Mouse (Mus musculus): ENCODE results near the gene Ap5z1. TPM values are rescaled to one million over a fixed set of nuclear protein-coding genes. Genes with fewer than 3 reads are reported as not detected.
A peak's percentile ranks its signal among the peaks of the same experiment; 100 is the strongest.

Ap5z1 gene
- polyA plus RNA-seq, 1 experiment: 6.6 TPM

- H3ac ChIP-seq (ENCODE audit: control insufficient read depth, insufficient read length, low read depth): no peak overlapping the region
- no peaks in the 10 kb centered on the region for H3K79me3 ChIP-seq (ENCODE audit: low read depth)
- no peaks in the 10 kb centered on the region for H3K27me3 ChIP-seq (ENCODE audit: control insufficient read depth, insufficient read depth, insufficient read length)
- no peak overlapping the region for H3K4me3 ChIP-seq (ENCODE audit: insufficient read depth, poor library complexity, severe bottlenecking)
- no peaks in the 10 kb centered on the region for H3K36me3 ChIP-seq (ENCODE audit: control insufficient read depth, insufficient read depth)
- TF ChIP-seq CTCF (IDR thresholded peaks at IDR 0.05; ENCODE audit: control insufficient read depth, insufficient read depth, insufficient read length): peak; percentile 83
- TF ChIP-seq USF1 (IDR thresholded peaks at IDR 0.05; ENCODE audit: low read depth): peak; percentile 56
- no peak for TF ChIP-seq MYOG (IDR thresholded peaks at IDR 0.05; ENCODE audit: control insufficient read depth, extremely low read depth, insufficient read length)
- H3K79me2 ChIP-seq (ENCODE audit: control insufficient read depth, insufficient read depth): no peaks in the 10 kb centered on the region
These were observed 38.7 kb downstream of the Ap5z1 start for GRCm38 (mm10) chr5:142502414-142502813.

GRCm38 (mm10) chr5:142504175-142504574, 40.4 kb downstream of the Ap5z1 start:
- H3K4me3 ChIP-seq (ENCODE audit: insufficient read depth, poor library complexity, severe bottlenecking): no peak overlapping the region
- no peaks in the 10 kb centered on the region for H3K79me2 ChIP-seq (ENCODE audit: control insufficient read depth, insufficient read depth)
- TF ChIP-seq USF1 (IDR thresholded peaks at IDR 0.05; ENCODE audit: low read depth) (no peak), MAX (IDR thresholded peaks at IDR 0.05) (no peak), CEBPB (IDR thresholded peaks at IDR 0.05; ENCODE audit: low read depth) (no peak), CTCF (IDR thresholded peaks at IDR 0.05; ENCODE audit: control insufficient read depth, insufficient read depth, insufficient read length) (no peak), MYOD1 (IDR thresholded peaks at IDR 0.05; ENCODE audit: control insufficient read depth, insufficient read length, low read depth) (no peak), FOSL1 (IDR thresholded peaks at IDR 0.05; ENCODE audit: insufficient read depth, low read length, poor library complexity, severe bottlenecking) (no peak), MYOG (IDR thresholded peaks at IDR 0.05; ENCODE audit: control insufficient read depth, extremely low read depth, insufficient read length) (no peak)
- no peaks in the 10 kb centered on the region for H3K79me3 ChIP-seq (ENCODE audit: low read depth)
- H3K36me3 ChIP-seq (ENCODE audit: control insufficient read depth, insufficient read depth): no peaks in the 10 kb centered on the region
- H3ac ChIP-seq (ENCODE audit: control insufficient read depth, insufficient read length, low read depth): no peak overlapping the region
- H3K27me3 ChIP-seq (ENCODE audit: control insufficient read depth, insufficient read depth, insufficient read length): no peaks in the 10 kb centered on the region

- H3K79me3 ChIP-seq (ENCODE audit: low read depth): no peaks in the 10 kb centered on the region
- H3K79me2 ChIP-seq (ENCODE audit: control insufficient read depth, insufficient read depth): no peaks in the 10 kb centered on the region
- H3K36me3 ChIP-seq (ENCODE audit: control insufficient read depth, insufficient read depth): no peaks in the 10 kb centered on the region
- peak; percentile 28 for TF ChIP-seq CTCF (IDR thresholded peaks at IDR 0.05; ENCODE audit: control insufficient read depth, insufficient read depth, insufficient read length)
- TF ChIP-seq MAX (IDR thresholded peaks at IDR 0.05): no peak
- TF ChIP-seq FOSL1 (IDR thresholded peaks at IDR 0.05; ENCODE audit: insufficient read depth, low read length, poor library complexity, severe bottlenecking): no peak
- no peak for TF ChIP-seq MYOD1 (IDR thresholded peaks at IDR 0.05; ENCODE audit: control insufficient read depth, insufficient read length, low read depth)
- TF ChIP-seq USF1 (IDR thresholded peaks at IDR 0.05; ENCODE audit: low read depth): no peak
- no peak overlapping the region for H3K4me3 ChIP-seq (ENCODE audit: insufficient read depth, poor library complexity, severe bottlenecking)
- no peak overlapping the region for H3ac ChIP-seq (ENCODE audit: control insufficient read depth, insufficient read length, low read depth)
- H3K27me3 ChIP-seq (ENCODE audit: control insufficient read depth, insufficient read depth, insufficient read length): no peaks in the 10 kb centered on the region
These were observed 42.1 kb downstream of the Ap5z1 start for GRCm38 (mm10) chr5:142505695-142506423.

GRCm38 (mm10) chr5:142509141-142510060, 45.7 kb downstream of the Ap5z1 start:
- no peaks in the 10 kb centered on the region for H3K79me3 ChIP-seq (ENCODE audit: low read depth)
- TF ChIP-seq MYOD1 (IDR thresholded peaks at IDR 0.05; ENCODE audit: control insufficient read depth, insufficient read length, low read depth): no peak
- no peak for TF ChIP-seq CEBPB (IDR thresholded peaks at IDR 0.05; ENCODE audit: low read depth)
- TF ChIP-seq MYOG (IDR thresholded peaks at IDR 0.05; ENCODE audit: control insufficient read depth, extremely low read depth, insufficient read length): no peak
- H3K4me3 ChIP-seq (ENCODE audit: insufficient read depth, poor library complexity, severe bottlenecking): no peak overlapping the region
- no peaks in the 10 kb centered on the region for H3K27me3 ChIP-seq (ENCODE audit: control insufficient read depth, insufficient read depth, insufficient read length)
- H3K36me3 ChIP-seq (ENCODE audit: control insufficient read depth, insufficient read depth): no peaks in the 10 kb centered on the region
- no peaks in the 10 kb centered on the region for H3K79me2 ChIP-seq (ENCODE audit: control insufficient read depth, insufficient read depth)
- H3ac ChIP-seq (ENCODE audit: control insufficient read depth, insufficient read length, low read depth): no peak overlapping the region

- no peaks in the 10 kb centered on the region for H3K79me3 ChIP-seq (ENCODE audit: low read depth)
- H3K36me3 ChIP-seq (ENCODE audit: control insufficient read depth, insufficient read depth): no peaks in the 10 kb centered on the region
- H3ac ChIP-seq (ENCODE audit: control insufficient read depth, insufficient read length, low read depth): no peak overlapping the region
- TF ChIP-seq CTCF (IDR thresholded peaks at IDR 0.05; ENCODE audit: control insufficient read depth, insufficient read depth, insufficient read length) (no peak), CEBPB (IDR thresholded peaks at IDR 0.05; ENCODE audit: low read depth) (no peak), MYOG (IDR thresholded peaks at IDR 0.05; ENCODE audit: control insufficient read depth, extremely low read depth, insufficient read length) (no peak), MYOD1 (IDR thresholded peaks at IDR 0.05; ENCODE audit: control insufficient read depth, insufficient read length, low read depth) (no peak), USF1 (IDR thresholded peaks at IDR 0.05; ENCODE audit: low read depth) (no peak), FOSL1 (IDR thresholded peaks at IDR 0.05; ENCODE audit: insufficient read depth, low read length, poor library complexity, severe bottlenecking) (no peak), MAX (IDR thresholded peaks at IDR 0.05) (no peak)
- H3K4me3 ChIP-seq (ENCODE audit: insufficient read depth, poor library complexity, severe bottlenecking): no peak overlapping the region
- no peaks in the 10 kb centered on the region for H3K27me3 ChIP-seq (ENCODE audit: control insufficient read depth, insufficient read depth, insufficient read length)
- no peaks in the 10 kb centered on the region for H3K79me2 ChIP-seq (ENCODE audit: control insufficient read depth, insufficient read depth)
These were observed 46.3 kb downstream of the Ap5z1 start for GRCm38 (mm10) chr5:142510061-142510414.
